Mouse (Mus musculus) liver, embryonic 14.5 days (tissue): ENCODE measurements around the gene Srgap3. TPM values are rescaled to one million over a fixed set of nuclear protein-coding genes. Genes with fewer than 3 reads are reported as not detected.

Experiments used
- ATAC-seq: fragments of 200-750 bp; cut with Nextera tagmentation; 2 replicates; pipeline ENCODE4 v1.8.0; 2017; ENCODE audit warnings: moderate number of reproducible peaks, mild to moderate bottlenecking, moderate library complexity; ENCODE audit not compliant: insufficient read depth
- DNase-seq, 3 experiments: peaks; one replicate each; pipeline ENCODE4 v3.0.0-alpha.2; 2012 to 2013; ENCODE audit warnings: low read depth in 3 of 3, low spot score in 3 of 3
- H3K27ac ChIP-seq: fragments of 300-500 bp; sonication (generic); 2 replicates; pipeline ENCODE4 v1.5.1; 2014; ENCODE audit warnings: moderate library complexity, mild to moderate bottlenecking, control low read depth, inconsistent platforms
- H3K27me3 ChIP-seq: fragments of 300-500 bp; sonication (generic); 2 replicates; pipeline ENCODE4 v1.6.1; 2014; ENCODE audit warnings: mild to moderate bottlenecking, low read length, moderate library complexity; ENCODE audit not compliant: control insufficient read depth, insufficient read depth
- H3K36me3 ChIP-seq: fragments of 300-500 bp; sonication (generic); replicated peaks from 2 replicates; pipeline ENCODE4 v1.6.1; 2014; ENCODE audit warnings: low read depth; ENCODE audit not compliant: control insufficient read depth, insufficient read depth
- H3K4me1 ChIP-seq, 2 experiments: fragments of 200-500 bp in 1 of 2; fragments of 300-500 bp in 1 of 2; sonication (generic) in 1 of 2; replicated peaks; 2 replicates each; pipeline ENCODE4 v1.6.1; 2012 to 2014; ENCODE audit warnings: antibody characterized with exemption in 1 of 2, inconsistent platforms in 1 of 2, low read length in 1 of 2; ENCODE audit not compliant: control insufficient read depth in 2 of 2, insufficient read depth in 2 of 2
- H3K4me2 ChIP-seq: fragments of 300-500 bp; sonication (generic); 2 replicates; pipeline ENCODE4 v1.6.1; 2014; ENCODE audit warnings: low read depth, mild to moderate bottlenecking, control low read depth, moderate library complexity
- H3K4me3 ChIP-seq, 2 experiments: fragments of 200-500 bp in 1 of 2; fragments of 300-500 bp in 1 of 2; sonication (generic) in 1 of 2; 2 replicates each; pipeline ENCODE4 v1.5.1; 2012 to 2014; ENCODE audit warnings: low read depth in 2 of 2, low read length in 2 of 2, mild to moderate bottlenecking in 2 of 2, control low read depth in 1 of 2, inconsistent platforms in 1 of 2, moderate library complexity in 1 of 2; ENCODE audit not compliant: insufficient read depth in 1 of 2
- H3K9ac ChIP-seq: fragments of 300-500 bp; sonication (generic); replicated peaks from 2 replicates; pipeline ENCODE4 v1.6.1; 2014; ENCODE audit warnings: mild to moderate bottlenecking, control low read depth, moderate library complexity
- H3K9me3 ChIP-seq: fragments of 300-500 bp; sonication (generic); 2 replicates; pipeline ENCODE4 v1.6.1; 2016; ENCODE audit warnings: low read length, mixed read lengths; ENCODE audit not compliant: control insufficient read depth
- CTCF ChIP-seq: IDR thresholded peaks from 2 replicates; pipeline ENCODE4 v1.5.1; 2016; ENCODE audit warnings: antibody characterized with exemption, low read depth, control low read depth
- EP300 ChIP-seq: IDR thresholded peaks from 2 replicates; pipeline ENCODE4 v1.6.1; 2016; ENCODE audit warnings: antibody characterized with exemption, low read depth
- WGBS: fragments of 180-500 bp; shearing (Covaris S2); extraction: QIAGEN DNeasy Blood & Tissue Kit; methylation state at CpG from one replicate; pipeline ENCODE4 v1.1.7; 2014; ENCODE audit not compliant: insufficient replicate concordance; 5-methylcytosine and 5-hydroxymethylcytosine counted together
- polyA plus RNA-seq, 2 experiments: library from polyadenylated mRNA; depleted of rRNA in 1 of 2; stranded (reverse) in 1 of 2; unstranded in 1 of 2; fragments of >200 nt; fragmentation: Nextera tagmentation in 1 of 2; extraction: Ambion mirVana in 1 of 2; gene quantifications; 2 replicates each; pipeline versions ENCODE4 v1.2.1 to v1.2.3; 2012 to 2014

Gene Srgap3
- polyA plus RNA-seq, 2 experiments = 0.20 to 0.27 TPM

DNA sequence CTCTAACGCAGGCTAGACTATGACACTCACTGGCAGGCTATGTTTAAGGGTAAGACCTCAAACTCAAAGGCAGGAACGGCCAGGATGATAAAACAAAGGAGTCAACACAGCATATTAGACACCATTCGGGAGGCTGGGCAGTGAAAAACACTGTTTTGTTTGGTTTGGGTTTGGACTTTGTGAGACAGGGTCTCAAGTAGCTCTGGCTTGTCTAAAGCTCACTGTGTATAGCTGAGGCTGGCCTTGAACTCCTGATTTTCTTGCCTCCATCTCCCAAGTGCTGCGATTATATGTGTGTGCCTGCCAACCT is 136.6 kb downstream of the Srgap3 start:
- Histone ChIP-seq H3K36me3 (no peaks in the 10 kb centered on the region), H3K9me3 (no peaks in the 10 kb centered on the region), H3K9ac (no peak overlapping the region), H3K4me3 (no peak overlapping the region), H3K4me1 (no peaks in the 10 kb centered on the region), H3K4me2 (no peak overlapping the region), H3K27me3 (no peaks in the 10 kb centered on the region), H3K27ac (no peak overlapping the region)
- ATAC-seq (no peak), DNase-seq (no peak)
- no peak for TF ChIP-seq EP300
- 56% methylated on average over 4 of the region's 4 CpGs for WGBS

DNA sequence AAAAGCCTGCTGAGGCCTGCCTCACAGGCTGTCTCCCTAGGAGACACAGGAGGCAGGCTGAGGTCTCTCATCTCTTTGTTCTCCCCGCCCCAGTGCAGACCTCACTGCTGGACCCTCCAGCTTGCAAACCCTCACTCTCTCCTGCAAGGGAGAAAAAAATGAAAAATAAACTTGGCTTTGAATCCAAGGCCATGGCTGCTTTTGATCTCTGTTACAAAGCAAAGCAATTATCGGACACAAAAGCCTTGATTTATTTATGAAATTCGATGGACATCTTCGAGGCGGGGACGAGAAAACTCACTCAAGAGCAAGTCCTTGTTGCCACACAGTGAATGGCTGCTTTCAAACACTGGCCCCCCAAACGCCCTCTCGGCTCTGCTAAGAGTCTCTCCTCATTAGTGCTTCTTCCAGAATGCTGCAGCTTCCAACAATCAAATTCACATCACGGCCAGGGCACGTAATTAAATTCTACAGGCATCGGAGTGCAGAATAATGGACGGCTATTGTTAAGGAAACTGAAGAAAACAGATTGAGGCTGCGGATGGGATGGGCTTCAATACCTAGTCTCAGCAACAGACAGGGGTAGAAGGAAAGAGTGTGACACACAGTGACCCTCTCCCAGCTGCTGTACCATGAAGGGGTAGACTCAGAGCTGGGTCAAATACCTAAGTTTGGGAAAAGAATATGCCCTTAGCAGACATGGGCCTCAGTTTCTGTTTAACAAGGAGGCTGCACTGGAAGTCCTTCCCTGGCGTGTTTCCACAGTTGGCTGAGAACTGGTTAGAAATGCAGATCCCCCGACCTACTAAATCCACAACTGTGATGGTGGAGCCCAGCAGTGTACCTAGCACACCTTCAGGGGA is 137.2 kb downstream of the Srgap3 start:
- Histone ChIP-seq H3K27me3 (no peaks in the 10 kb centered on the region), H3K4me3 (no peak overlapping the region), H3K27ac (no peak overlapping the region), H3K4me2 (no peak overlapping the region), H3K9ac (no peak overlapping the region), H3K9me3 (no peaks in the 10 kb centered on the region), H3K36me3 (no peaks in the 10 kb centered on the region), H3K4me1 (no peaks in the 10 kb centered on the region)
- DNase-seq (no peak), ATAC-seq (no peak)
- 67% methylated on average over 15 of the region's 15 CpGs for WGBS
- no peak for TF ChIP-seq EP300
- no peak for TF ChIP-seq CTCF

DNA sequence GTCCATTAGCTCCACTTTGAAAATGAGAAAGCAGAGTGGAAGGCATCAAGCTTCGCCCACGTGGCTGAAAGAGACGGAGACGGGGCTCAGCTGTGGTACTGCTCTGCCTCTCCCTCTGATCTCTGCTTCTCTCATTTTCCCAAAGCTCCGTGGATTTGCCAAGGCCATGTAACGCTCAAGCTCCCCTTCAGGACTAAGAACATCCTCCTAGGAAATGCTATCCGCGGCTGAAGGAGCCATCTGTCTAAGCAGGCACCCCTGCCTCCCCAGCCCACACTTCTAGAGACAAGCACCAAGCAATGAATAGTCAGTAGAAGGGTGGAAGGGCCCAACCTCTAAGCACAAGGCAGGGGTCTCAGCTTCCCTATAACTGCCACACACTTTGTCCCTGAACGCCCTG is 138.3 kb downstream of the Srgap3 start:
- Histone ChIP-seq H3K9ac (no peak overlapping the region), H3K36me3 (no peaks in the 10 kb centered on the region), H3K27ac (no peak overlapping the region), H3K4me3 (no peak overlapping the region), H3K27me3 (no peaks in the 10 kb centered on the region), H3K4me1 (no peaks in the 10 kb centered on the region), H3K9me3 (no peaks in the 10 kb centered on the region), H3K4me2 (no peak overlapping the region)
- WGBS = 67% methylated on average over 9 of the region's 9 CpGs
- ATAC-seq = no peak
- no peak for TF ChIP-seq CTCF
- no peak for TF ChIP-seq EP300
- DNase-seq = no peak

DNA sequence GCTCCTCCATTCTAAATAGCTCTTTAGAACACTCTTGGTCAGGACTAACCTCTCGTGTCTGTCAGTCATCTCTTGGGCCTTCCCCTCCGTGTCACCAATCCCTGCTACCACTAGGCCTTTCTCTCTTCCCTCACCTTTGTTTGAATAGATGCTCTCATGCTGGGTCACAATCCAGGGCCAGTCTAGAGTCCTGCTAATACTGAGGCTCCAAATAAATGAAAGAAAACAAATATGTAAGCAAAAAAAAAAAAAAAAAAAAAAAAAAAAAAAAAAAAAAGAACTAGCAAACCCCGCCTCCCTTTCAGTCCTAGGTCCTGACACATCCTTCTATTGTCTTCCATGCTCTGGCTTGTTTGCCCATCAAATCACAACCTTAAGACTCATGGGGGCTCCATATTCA is 145.1 kb downstream of the Srgap3 start:
- Histone ChIP-seq H3K9me3 (no peaks in the 10 kb centered on the region), H3K36me3 (no peaks in the 10 kb centered on the region), H3K4me2 (no peak overlapping the region), H3K4me1 (no peaks in the 10 kb centered on the region), H3K27ac (no peak overlapping the region), H3K9ac (no peak overlapping the region), H3K27me3 (no peaks in the 10 kb centered on the region), H3K4me3 (no peak overlapping the region)
- 79% methylated on average over 3 of the region's 3 CpGs for WGBS
- ATAC-seq (no peak), DNase-seq (no peak)
- TF ChIP-seq EP300 (no peak), CTCF (no peak)

DNA sequence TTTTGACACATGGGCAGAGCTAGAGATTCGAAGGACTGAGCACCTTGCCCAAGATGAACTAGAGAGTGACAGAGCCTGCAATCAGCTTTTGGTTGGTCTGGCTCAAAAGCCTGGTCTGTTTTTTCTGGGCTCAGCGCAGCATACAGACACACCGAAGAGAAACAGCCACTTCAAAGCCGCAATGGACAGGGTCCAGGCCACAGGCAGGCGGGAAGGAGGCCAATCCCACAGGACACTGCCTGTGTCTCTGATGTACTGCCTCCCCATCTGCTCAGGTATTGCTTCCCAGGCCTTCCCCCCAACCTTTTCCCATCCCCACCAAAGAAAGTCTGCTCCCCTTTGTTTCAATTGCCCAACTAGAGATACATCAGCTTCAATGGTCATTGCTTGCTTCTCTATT is 148.7 kb downstream of the Srgap3 start:
- Histone ChIP-seq H3K4me2 (no peak overlapping the region), H3K4me1 (no peaks in the 10 kb centered on the region), H3K9me3 (no peaks in the 10 kb centered on the region), H3K27me3 (no peaks in the 10 kb centered on the region), H3K27ac (no peak overlapping the region), H3K9ac (no peak overlapping the region), H3K4me3 (no peak overlapping the region), H3K36me3 (no peaks in the 10 kb centered on the region)
- no peak for ATAC-seq
- DNase-seq = no peak
- WGBS = 72% methylated on average over 5 of the region's 5 CpGs
- no peak for TF ChIP-seq EP300
- TF ChIP-seq CTCF = no peak
